Mouse (Mus musculus): ENCODE data around the gene Impg2. TPM values are rescaled to one million over a fixed set of nuclear protein-coding genes. Genes with fewer than 3 reads are reported as not detected.

Impg2 gene
- polyA plus RNA-seq, 1 experiment from 2014 or later: 0.07 TPM

- H3K4me1 ChIP-seq (ENCODE audit: control insufficient read depth, insufficient read depth, low read length): no peaks in the 10 kb centered on the region
- H3K27me3 ChIP-seq (ENCODE audit: control insufficient read depth, insufficient read depth, low read length): no peaks in the 10 kb centered on the region
- no peaks in the 10 kb centered on the region for H3K9me3 ChIP-seq (ENCODE audit: control insufficient read depth, low read length)
- H3K9ac ChIP-seq (ENCODE audit: low read length): no peak overlapping the region
- DNase-seq (ENCODE audit: low spot score) (no peak), ATAC-seq (ENCODE audit: insufficient read depth, low FRiP score, low TSS enrichment) (no peak)
- no peaks in the 10 kb centered on the region for H3K36me3 ChIP-seq (ENCODE audit: control insufficient read depth, insufficient read depth, low read length)
- no peak overlapping the region for H3K4me3 ChIP-seq (ENCODE audit: low read depth, low read length)
- no peak overlapping the region for H3K4me2 ChIP-seq (ENCODE audit: low read depth)
- H3K27ac ChIP-seq (ENCODE audit: low read depth, low read length): no peak overlapping the region
Observed at GRCm38 (mm10) chr16:56311291-56311690, 107.2 kb downstream of the Impg2 start.

Other genes with a start within 250 kb of the Impg2 start
- gene Rpl24, start 238.0 kb upstream of the Impg2 start, polyA plus RNA-seq (2014; fragmentation: Nextera tagmentation; extraction: Ambion mirVana): 690 and 753 TPM in 2 replicates
- 15.3 and 16.9 TPM in 2 replicates for gene Zbtb11, start 230.4 kb upstream of the Impg2 start, polyA plus RNA-seq (2014; fragmentation: Nextera tagmentation; extraction: Ambion mirVana)
- 311 and 312 TPM in 2 replicates for gene Pcnp, start 174.6 kb upstream of the Impg2 start, polyA plus RNA-seq (2014; fragmentation: Nextera tagmentation; extraction: Ambion mirVana)
- 30.3 and 30.6 TPM in 2 replicates for gene Trmt10c, start 166.5 kb upstream of the Impg2 start, polyA plus RNA-seq (2014; fragmentation: Nextera tagmentation; extraction: Ambion mirVana)
- gene Senp7, start 156.0 kb upstream of the Impg2 start, polyA plus RNA-seq (2014; fragmentation: Nextera tagmentation; extraction: Ambion mirVana): 41.7 and 42.5 TPM in 2 replicates

All from neural tube, embryonic 11.5 days (tissue).